In genomic region chr16:74234393-74235059, GRCm38 (mm10) we compare ENCODE assay signal across 20 mouse cellular contexts.
A peak's percentile ranks its signal among the peaks of the same experiment; 100 is the strongest.
DNase-seq lines count a peak whose midpoint lies in the region; ATAC-seq and TF ChIP-seq lines count a peak whose summit lies in the region.
"Had no signal": no experiment of that assay in that cellular context is flagged by ENCODE, and none has a peak within 500 bp of the region (broad histone marks: within the 10 kb centered on the region; RNA-seq: fewer than 3 reads in every experiment).

No protein-coding gene starts in this region.

- H3K36me3 ChIP-seq in midbrain, embryonic 12.5 days = no peaks in the 10 kb centered on the region
- H3K36me3 ChIP-seq in midbrain, embryonic 10.5 days = no peaks in the 10 kb centered on the region
- no peaks in the 10 kb centered on the region for H3K36me3 ChIP-seq in forebrain, embryonic 16.5 days (ENCODE audit: control insufficient read depth, insufficient read depth)
- no peaks in the 10 kb centered on the region for H3K36me3 ChIP-seq in midbrain, embryonic 14.5 days (ENCODE audit: control insufficient read depth, insufficient read depth, low read length)
- H3K36me3 ChIP-seq: embryonic facial prominence, embryonic 13.5 days; stomach, embryonic 15.5 days had no signal

- no peak for TF ChIP-seq CTCF in left cerebral cortex, adult 2 months (IDR thresholded peaks at IDR 0.05)

- intact Hi-C loops in left cerebral cortex, adult 2 months (cut with DNase I) = loop anchor here (5.0 kb wide), 1 partner anchor 178 kb away; the partner anchor contains the start of gene Robo2

- H3K4me1 ChIP-seq in midbrain, embryonic 12.5 days = 0 out of 2 replicates have a peak, but pooled peaks cover 5% of the 10 kb centered on the region
- H3K4me1 ChIP-seq in midbrain, embryonic 10.5 days = no peaks in the 10 kb centered on the region
- H3K4me1 ChIP-seq in forebrain, embryonic 16.5 days (replicated peaks; ENCODE audit: control insufficient read depth, insufficient read depth, low read length) = peaks cover 17% of the 10 kb centered on the region
- H3K4me1 ChIP-seq in midbrain, embryonic 14.5 days (ENCODE audit: control insufficient read depth, insufficient read depth, low read length) = no peaks in the 10 kb centered on the region
- H3K4me1 ChIP-seq: embryonic facial prominence, embryonic 13.5 days; stomach, embryonic 15.5 days had no signal

- peak; percentile 67 for ATAC-seq in midbrain, embryonic 12.5 days (ENCODE audit: low FRiP score, low read depth)
- peak; percentile 64 for ATAC-seq in forebrain, embryonic 16.5 days
- ATAC-seq in midbrain, embryonic 14.5 days (ENCODE audit: low FRiP score, low TSS enrichment) = peak; percentile 76

- H3K27ac ChIP-seq in midbrain, embryonic 12.5 days (replicated peaks) = peak overlapping the region; percentile 25
- H3K27ac ChIP-seq in midbrain, embryonic 10.5 days (replicated peaks) = no peak overlapping the region
- peak overlapping the region; percentile 71 for H3K27ac ChIP-seq in forebrain, embryonic 16.5 days (ENCODE audit: low read length)
- H3K27ac ChIP-seq in midbrain, embryonic 14.5 days (replicated peaks; ENCODE audit: low read depth, low read length) = peak overlapping the region; percentile 72
- no peak overlapping the region for H3K27ac ChIP-seq in left cerebral cortex, adult 2 months
- H3K27ac ChIP-seq: embryonic facial prominence, embryonic 13.5 days; gastrocnemius, adult 2 months; heart, adult 2 months; stomach, embryonic 15.5 days had no signal

- no peak overlapping the region for H3K4me3 ChIP-seq in midbrain, embryonic 12.5 days
- no peak overlapping the region for H3K4me3 ChIP-seq in midbrain, embryonic 10.5 days
- no peak overlapping the region for H3K4me3 ChIP-seq in forebrain, embryonic 16.5 days (replicated peaks; ENCODE audit: low read length)
- H3K4me3 ChIP-seq in midbrain, embryonic 14.5 days (replicated peaks; ENCODE audit: low read depth, low read length) = no peak overlapping the region
- H3K4me3 ChIP-seq in left cerebral cortex, adult 2 months = no peak overlapping the region
- H3K4me3 ChIP-seq: embryonic facial prominence, embryonic 13.5 days; gastrocnemius, adult 2 months; heart, adult 2 months; stomach, embryonic 15.5 days had no signal

- 65% methylated on average over 6 of the region's 6 CpGs for WGBS in midbrain, embryonic 12.5 days
- 76% methylated on average over 6 of the region's 6 CpGs for WGBS in midbrain, embryonic 10.5 days
- 32% methylated on average over 6 of the region's 6 CpGs for WGBS in forebrain, embryonic 16.5 days
- 58% methylated on average over 6 of the region's 6 CpGs for WGBS in midbrain, embryonic 14.5 days

- no peak for DNase-seq in midbrain, embryonic 10.5 days (ENCODE audit: low spot score)
- DNase-seq in midbrain, embryonic 14.5 days = peak; percentile 62
- DNase-seq in retina, embryonic 14.5 days (ENCODE audit: low spot score) = peak; percentile 31
- no peak for DNase-seq in cerebellum, adult 8-10 months
- DNase-seq in left cerebral cortex, adult 2 months (ENCODE audit: extremely low spot score in 1 of 2, low spot score in 2 of 2) = no peak
- DNase-seq in right cerebral cortex, adult 18-20 months = no peak
- DNase-seq: adrenal gland, postnatal 14 days; B cell, adult 2 months; cerebellum, adult 2 months; gastrocnemius, adult 2 months; heart, adult 2 months; lung, adult 2 months; lung, postnatal 4 days; right cerebral cortex, postnatal 14 days; thymus, adult 2 months had no signal

- H3K4me2 ChIP-seq in midbrain, embryonic 12.5 days (replicated peaks) = no peak overlapping the region
- peak overlapping the region; percentile 7; the same call in 1 of the 2 replicates for H3K4me2 ChIP-seq in forebrain, embryonic 16.5 days (ENCODE audit: low read length)
- no peak overlapping the region for H3K4me2 ChIP-seq in midbrain, embryonic 14.5 days (ENCODE audit: low read length)
- H3K4me2 ChIP-seq: embryonic facial prominence, embryonic 13.5 days; liver, embryonic 11.5 days; stomach, embryonic 15.5 days had no signal

- H3K27me3 ChIP-seq in midbrain, embryonic 12.5 days = no peaks in the 10 kb centered on the region
- no peaks in the 10 kb centered on the region for H3K27me3 ChIP-seq in midbrain, embryonic 10.5 days (ENCODE audit: low read depth, poor library complexity, severe bottlenecking)
- no peaks in the 10 kb centered on the region for H3K27me3 ChIP-seq in forebrain, embryonic 16.5 days (replicated peaks; ENCODE audit: control insufficient read depth, insufficient read depth, low read length)
- no peaks in the 10 kb centered on the region for H3K27me3 ChIP-seq in midbrain, embryonic 14.5 days (ENCODE audit: control insufficient read depth, insufficient read depth, low read length)
- H3K27me3 ChIP-seq: embryonic facial prominence, embryonic 13.5 days; stomach, embryonic 15.5 days had no signal

- H3K9ac ChIP-seq in midbrain, embryonic 12.5 days (replicated peaks) = no peak overlapping the region
- H3K9ac ChIP-seq in forebrain, embryonic 16.5 days (replicated peaks; ENCODE audit: low read depth, low read length) = no peak overlapping the region
- H3K9ac ChIP-seq in midbrain, embryonic 14.5 days (replicated peaks; ENCODE audit: low read length) = no peak overlapping the region
- H3K9ac ChIP-seq: embryonic facial prominence, embryonic 13.5 days; stomach, embryonic 15.5 days had no signal

- H3K9me3 ChIP-seq in midbrain, embryonic 12.5 days = no peaks in the 10 kb centered on the region
- no peaks in the 10 kb centered on the region for H3K9me3 ChIP-seq in midbrain, embryonic 10.5 days (replicated peaks)
- H3K9me3 ChIP-seq in forebrain, embryonic 16.5 days (ENCODE audit: control insufficient read depth, low read length) = no peaks in the 10 kb centered on the region
- H3K9me3 ChIP-seq in midbrain, embryonic 14.5 days (ENCODE audit: control insufficient read depth, low read length) = no peaks in the 10 kb centered on the region
- H3K9me3 ChIP-seq: embryonic facial prominence, embryonic 13.5 days; stomach, embryonic 15.5 days had no signal

Comparison
In these comparisons a context has a peak if more than half of its experiments do, and no peak if none do; other contexts are left out.
1. H3K27ac ChIP-seq: peak in midbrain, embryonic 12.5 days (single experiment), forebrain, embryonic 16.5 days (single experiment) and midbrain, embryonic 14.5 days (single experiment); none in midbrain, embryonic 10.5 days (single experiment) and left cerebral cortex, adult 2 months (single experiment).
2. DNase-seq: peak in midbrain, embryonic 14.5 days (single experiment) and retina, embryonic 14.5 days (single experiment); none in midbrain, embryonic 10.5 days (single experiment), cerebellum, adult 8-10 months (single experiment), left cerebral cortex, adult 2 months (0 of 2) and right cerebral cortex, adult 18-20 months (single experiment).
3. Peak in every context shown above with its lines, with median percentiles within 50 percentile points of each other: ATAC-seq.